Mouse (Mus musculus): ENCODE measurements around the gene Raet1e.
"Not testable (repeated sequence)": the region's sequence is repeated elsewhere in the genome, so short reads cannot be mapped to it uniquely, and the experiment has no call there.

DNA sequence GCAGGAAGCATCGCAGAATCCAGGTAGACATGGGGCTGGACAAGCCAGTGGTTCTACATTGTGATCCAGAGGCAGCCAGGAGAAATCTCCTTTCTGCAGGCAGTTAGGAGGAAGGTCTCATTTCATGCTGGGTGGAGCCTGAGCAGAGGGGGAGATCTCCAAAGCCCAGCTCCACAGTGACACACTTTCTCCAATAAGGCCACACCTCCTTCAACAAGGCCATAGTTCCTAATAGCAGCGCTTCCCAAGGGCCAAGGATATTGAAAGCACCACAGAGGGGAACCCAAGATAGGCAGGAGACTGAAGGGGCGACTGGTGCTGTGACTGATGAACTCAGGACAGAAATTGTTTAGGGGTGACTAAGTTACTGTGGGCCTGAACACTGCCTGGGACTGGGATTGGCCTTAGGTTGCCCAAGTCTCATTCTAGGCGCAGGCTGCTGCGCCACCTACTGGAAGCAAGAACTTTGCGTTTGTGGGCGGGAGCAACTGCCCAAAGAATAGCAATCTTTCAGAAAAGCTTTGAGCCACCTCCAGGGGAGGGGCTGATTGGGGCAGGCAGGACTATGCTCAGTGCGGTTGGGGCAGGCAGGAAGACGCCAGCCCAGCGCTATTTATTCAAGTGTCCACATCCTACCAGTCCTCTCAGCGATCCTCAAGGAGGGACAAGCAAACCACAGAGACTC, 53.8 kb downstream of the Raet1e start:
- not testable (repeated sequence) for TF ChIP-seq EP300 (IDR thresholded peaks at IDR 0.05; ENCODE audit: low read depth)
- peak; percentile 58 for TF ChIP-seq CTCF (IDR thresholded peaks at IDR 0.05; ENCODE audit: low read depth)
